Mouse (Mus musculus) heart, postnatal 25 days (tissue): Measurements from ENCODE around the gene Tpp1. TPM values are rescaled to one million over a fixed set of nuclear protein-coding genes. Genes with fewer than 3 reads are reported as not detected.
A peak's percentile ranks its signal among the peaks of the same experiment; 100 is the strongest.

Source experiments
- DNase-seq: peaks from one replicate; pipeline ENCODE4 v3.0.0; 2022; ENCODE audit warnings: low spot score
- intact Hi-C: fragments of 180-260 bp; cut with DNase I; formaldehyde crosslinking; loops from one replicate; pipeline ENCODE4 v1.15.1; 2025
- total RNA-seq, 2 experiments: library from RNA; stranded (reverse); gene quantifications; 2 replicates each; pipeline ENCODE4 v1.2.3; 2021

Gene Tpp1
- 10 to 100 TPM; 37.4 to 40.7 TPM for total RNA-seq

- DNase-seq, result peak; percentile 80
- intact Hi-C loops, result loop anchor here (2.0 kb wide), 1 partner anchor 15 kb away; the partner anchor contains the start of genes Ilk and Rrp8
Measured at GRCm38 (mm10) chr7:105751491-105752433, at the start of gene Tpp1. Tpp1 (minus strand) TSS chr7:105752235.

GRCm38 (mm10) chr7:105796972-105797371, 44.9 kb upstream of the Tpp1 start:
- no peak for DNase-seq
- intact Hi-C loops, result loop anchor here (10.0 kb wide), 1 partner anchor 52 kb away; the partner anchor contains the start of gene Taf10

DNA sequence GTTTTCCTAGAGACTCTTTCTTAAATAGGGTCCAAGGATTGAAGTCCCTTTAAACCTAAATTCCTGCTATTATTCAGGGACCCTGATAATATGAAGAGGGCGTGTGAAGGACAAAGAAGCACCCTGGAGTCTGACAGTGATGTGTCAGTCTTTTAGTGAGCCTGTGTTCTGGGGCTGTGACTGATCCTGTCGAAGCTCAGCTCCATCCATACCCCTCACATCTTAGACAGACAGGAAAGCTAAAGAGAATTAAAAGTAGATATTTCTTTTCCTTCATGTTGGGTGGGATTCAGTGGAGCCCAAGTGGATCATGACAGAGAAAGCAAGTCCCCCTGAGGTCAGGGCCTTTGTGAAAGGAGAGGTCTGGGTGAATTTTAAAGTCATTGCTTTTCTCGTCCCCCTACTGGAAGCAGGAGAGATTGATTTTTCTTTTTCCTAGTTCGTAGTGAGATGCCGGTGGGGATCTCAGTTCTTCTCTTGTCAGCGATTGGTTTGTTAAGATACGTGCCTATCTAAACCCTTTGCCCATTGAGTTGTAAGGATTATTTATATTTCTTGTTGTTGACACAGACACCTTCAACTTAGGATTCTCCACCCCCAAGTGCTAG, 43.8 kb upstream of the Tpp1 start:
- intact Hi-C loops, result loop anchor here (10.0 kb wide), 1 partner anchor 51 kb away; the partner anchor contains the start of gene Taf10
- DNase-seq, result no peak

DNA sequence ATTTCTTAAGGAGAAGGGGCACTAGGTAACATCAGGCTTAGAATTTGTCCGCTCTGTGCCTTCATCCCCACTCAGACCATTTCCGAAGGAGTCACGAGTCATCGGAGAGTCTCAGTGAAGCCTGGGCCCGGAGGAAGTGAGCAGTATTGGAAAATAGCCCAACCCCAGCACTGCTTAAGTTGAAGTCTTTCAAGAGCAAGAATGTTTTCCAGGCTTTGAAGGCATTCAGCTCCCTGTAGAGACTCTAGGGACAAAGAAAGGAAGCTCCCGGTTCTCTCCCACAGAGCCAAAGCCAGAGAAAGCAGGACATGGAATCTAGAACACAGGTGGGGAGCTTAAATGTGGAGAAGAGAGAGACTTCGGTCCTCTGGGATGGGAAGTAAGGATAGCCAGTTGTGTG, 41.7 kb upstream of the Tpp1 start:
- intact Hi-C loops, result loop anchor here (2.0 to 10.0 kb wide), 2 partner anchors 15 to 49 kb away; partner anchors contain the start of gene Taf10
- no peak for DNase-seq

- intact Hi-C loops, result loop anchor here (10.0 kb wide), 1 partner anchor 46 kb away; the partner anchor contains the start of gene Taf10
- DNase-seq, result no peak
Measured at GRCm38 (mm10) chr7:105791147-105791546, 39.1 kb upstream of the Tpp1 start.

DNA sequence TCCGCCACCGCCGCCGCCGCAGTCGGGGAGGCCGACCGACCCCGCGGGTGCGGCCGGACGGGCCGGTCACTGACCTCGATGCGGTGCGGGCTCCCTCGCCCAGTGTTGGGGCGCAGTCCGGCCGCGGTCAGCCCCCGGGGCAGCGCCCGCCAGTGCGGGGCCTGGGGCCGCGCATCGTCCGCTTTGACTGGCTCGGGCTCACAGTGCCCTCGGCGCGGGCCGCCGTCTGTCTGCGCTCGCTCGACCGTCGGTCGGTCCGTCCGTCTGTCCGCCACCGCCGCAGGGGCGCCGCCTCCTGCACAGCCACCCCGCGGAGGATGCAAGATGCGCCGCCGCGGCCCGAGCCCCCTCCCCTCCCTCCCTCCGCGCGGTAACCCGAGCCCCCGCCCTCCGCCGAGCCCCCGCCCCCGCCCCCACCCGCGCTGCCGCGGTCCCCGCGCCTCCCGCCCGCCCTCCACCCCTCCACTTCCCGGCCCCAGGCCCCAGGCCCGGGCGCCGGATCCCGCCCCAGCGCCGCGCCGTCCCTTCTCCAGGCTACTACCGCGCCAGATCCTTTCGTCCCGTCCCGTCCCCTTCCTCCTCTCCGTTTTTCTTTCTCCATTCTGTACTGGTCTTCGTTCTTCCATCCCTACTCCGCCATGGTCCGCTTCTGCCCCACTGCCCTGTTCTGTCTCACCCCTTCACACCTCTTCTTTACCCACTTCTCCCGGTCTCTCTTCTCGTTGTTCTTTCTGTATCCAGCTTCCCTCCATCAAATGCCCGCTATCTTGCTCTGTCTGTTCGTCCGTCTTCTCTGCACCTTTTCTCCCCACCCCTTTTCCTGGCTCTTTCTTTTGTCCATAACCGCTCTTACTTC, 35.5 kb upstream of the Tpp1 start, which contains the start of gene Dchs1:
Gene Dchs1, minus strand, starts transcription at position 370 of the 856 bp plus-strand sequence.
- no peak for DNase-seq
- intact Hi-C loops, result no loop called here

DNA sequence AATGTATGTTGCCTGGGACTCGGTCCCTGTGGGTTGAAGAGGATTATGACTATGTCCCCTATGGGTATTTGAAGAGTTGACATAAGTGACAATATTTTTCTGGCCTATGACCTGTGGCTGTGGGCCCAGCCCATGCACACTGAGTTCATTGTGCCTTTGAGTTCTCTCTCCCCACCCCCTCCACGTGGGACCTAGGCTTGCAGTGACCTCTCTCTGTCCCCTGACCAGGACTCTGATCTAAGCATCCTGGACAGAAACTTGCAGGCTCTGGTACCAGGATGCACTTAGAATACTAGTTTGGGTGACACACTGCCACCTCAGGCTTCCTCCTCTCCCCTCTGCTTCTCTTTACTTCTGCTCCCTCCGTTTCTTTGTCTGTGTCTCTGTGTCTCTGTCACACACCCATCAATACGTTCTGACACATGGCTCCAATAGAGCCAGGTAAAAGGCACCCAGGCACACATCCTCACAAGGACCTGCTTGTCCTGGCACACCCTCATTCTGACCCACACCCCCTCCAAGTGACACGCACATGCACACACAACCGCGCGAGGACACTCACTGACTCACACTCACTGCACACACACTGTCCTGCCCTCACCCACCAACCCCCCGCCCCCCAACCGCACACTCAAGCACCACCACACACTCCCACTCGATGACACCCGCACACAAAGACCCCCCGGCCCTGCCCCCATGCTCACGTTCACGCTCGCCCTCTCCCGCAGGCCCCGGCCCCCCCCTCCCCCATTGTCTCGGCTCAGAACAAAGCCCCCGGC, 34.7 kb upstream of the Tpp1 start:
- DNase-seq, result no peak
- intact Hi-C loops, result no loop called here

DNA sequence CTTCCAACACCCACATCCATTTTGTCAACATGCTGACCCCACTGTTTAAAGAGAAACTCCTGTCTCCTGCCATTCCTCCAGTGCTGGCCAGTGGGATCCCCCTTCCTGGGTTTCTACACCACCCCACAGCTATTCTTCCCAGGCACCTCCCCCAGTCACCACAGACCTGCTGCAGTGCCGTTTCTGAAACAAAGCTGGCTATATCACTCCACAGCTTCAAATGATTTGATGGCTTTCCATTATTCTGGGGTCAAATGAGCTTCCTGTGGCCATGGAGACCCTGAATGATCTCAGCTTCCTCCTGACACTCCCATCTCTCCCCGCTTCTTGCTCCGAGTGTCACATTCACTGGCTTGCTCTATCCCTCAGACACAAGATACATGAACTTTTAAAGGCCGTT, 32.5 kb upstream of the Tpp1 start:
- intact Hi-C loops, result no loop called here
- no peak for DNase-seq

- DNase-seq, result no peak
- intact Hi-C loops, result no loop called here
Measured at GRCm38 (mm10) chr7:105783861-105784260, 31.8 kb upstream of the Tpp1 start.

- intact Hi-C loops, result loop anchor here (2.0 kb wide), 1 partner anchor 30 kb away; no protein-coding TSS in a partner anchor
- DNase-seq, result peak; percentile 54
Measured at GRCm38 (mm10) chr7:105778553-105779265, 26.7 kb upstream of the Tpp1 start.

GRCm38 (mm10) chr7:105777797-105778552, 25.9 kb upstream of the Tpp1 start:
- intact Hi-C loops, result loop anchor here (2.0 kb wide), 1 partner anchor 31 kb away; no protein-coding TSS in a partner anchor
- peak; percentile 76 for DNase-seq

DNA sequence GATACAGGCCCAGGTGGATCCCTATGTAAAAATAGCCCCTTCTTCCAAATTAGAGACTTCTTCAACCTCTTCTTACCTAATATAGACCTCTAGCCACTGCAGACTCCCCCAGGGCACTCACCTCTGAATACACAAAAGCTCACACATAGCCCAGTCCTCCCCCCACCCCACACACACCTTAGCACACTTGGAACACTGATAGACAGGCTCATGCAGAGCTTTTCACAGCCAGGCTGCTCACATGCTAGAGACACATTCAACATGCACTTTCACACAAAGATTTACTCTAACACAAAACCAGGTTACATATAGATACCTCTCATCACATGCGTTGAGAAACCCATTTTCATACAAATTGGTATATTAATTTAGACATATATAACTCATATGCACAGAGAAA, 25.3 kb upstream of the Tpp1 start:
- intact Hi-C loops, result no loop called here
- DNase-seq, result no peak

DNA sequence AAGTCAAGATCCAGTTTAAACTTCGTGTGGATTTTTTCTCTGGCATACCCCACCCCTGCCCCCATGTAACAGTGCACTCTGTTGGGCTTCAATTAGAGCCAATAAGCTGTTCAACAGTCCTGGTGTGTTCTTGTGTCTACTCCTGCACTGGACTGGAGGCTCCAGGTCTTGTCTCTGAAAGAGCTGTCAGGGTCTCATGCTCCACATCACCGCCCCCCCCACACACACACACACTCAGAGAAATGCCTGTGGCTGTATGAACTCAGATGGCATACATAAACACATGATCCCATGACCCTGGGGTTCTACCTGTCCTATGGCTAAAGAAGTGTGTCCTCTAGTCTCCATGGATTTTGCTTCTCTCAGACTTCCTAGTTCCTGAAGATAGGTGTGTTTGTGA, 24.0 kb upstream of the Tpp1 start:
- DNase-seq, result no peak
- intact Hi-C loops, result no loop called here

DNA sequence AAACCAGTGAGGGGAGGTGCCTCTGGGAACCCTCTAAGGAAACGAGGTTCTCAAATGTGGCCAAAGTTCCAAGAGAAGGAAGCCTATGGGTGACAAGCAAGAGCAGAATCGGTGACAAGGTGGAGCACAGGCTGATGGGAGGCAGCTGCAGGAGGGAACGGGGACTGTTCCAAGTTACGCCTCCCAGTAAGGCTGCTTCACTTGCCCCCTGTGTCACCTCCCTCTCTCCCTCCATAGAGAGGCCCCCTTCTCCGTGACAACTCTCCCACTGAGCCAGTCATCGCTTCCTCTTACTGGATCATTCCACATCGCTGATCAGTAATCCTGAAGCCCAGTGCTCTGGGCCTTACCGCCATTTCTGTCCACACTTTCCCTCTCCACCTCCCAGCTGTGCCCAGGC, 22.6 kb upstream of the Tpp1 start:
- no peak for DNase-seq
- intact Hi-C loops, result no loop called here

DNA sequence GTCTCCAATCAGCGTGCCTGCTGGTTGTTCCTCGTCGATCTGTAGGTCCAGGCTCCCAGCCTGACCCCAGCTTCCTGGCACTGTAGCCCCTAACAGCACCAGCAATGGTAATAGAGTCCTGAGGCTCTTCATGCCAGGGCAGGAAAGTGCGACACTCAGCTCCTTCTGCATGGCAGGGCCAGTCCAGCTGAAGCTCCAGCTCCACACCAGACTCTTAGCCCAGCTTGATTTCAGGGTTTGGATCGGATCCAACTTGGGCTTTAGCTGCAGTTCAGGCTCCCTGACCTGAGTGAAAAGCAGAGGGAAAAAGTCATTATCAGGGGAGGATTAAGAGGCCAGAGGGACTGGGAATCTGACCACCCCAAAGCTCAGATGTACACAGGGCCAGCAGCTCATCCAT, 21.0 kb upstream of the Tpp1 start:
- no peak for DNase-seq
- intact Hi-C loops, result no loop called here

DNA sequence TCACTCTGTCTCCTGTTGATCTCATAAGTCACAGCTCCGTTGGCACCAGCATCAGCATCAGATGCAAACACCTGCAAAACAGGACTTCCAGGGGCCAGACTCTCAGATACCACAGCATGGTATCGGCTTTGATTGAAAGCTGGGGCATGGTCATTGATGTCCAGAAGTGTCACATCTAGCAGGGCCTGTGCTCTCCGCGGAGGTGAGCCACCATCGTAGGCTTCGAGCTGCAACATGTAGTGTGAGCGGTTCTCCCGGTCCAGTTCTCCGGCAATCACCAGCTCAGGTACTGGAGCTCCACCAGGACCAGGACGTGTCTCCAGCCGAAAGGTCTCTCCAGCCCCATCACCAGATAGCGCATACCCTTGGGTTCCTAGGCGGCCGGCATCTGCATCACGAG, 20.3 kb upstream of the Tpp1 start:
- intact Hi-C loops, result no loop called here
- DNase-seq, result no peak

GRCm38 (mm10) chr7:105769959-105770358, 17.9 kb upstream of the Tpp1 start:
- DNase-seq, result peak; percentile 46
- intact Hi-C loops, result no loop called here

DNA sequence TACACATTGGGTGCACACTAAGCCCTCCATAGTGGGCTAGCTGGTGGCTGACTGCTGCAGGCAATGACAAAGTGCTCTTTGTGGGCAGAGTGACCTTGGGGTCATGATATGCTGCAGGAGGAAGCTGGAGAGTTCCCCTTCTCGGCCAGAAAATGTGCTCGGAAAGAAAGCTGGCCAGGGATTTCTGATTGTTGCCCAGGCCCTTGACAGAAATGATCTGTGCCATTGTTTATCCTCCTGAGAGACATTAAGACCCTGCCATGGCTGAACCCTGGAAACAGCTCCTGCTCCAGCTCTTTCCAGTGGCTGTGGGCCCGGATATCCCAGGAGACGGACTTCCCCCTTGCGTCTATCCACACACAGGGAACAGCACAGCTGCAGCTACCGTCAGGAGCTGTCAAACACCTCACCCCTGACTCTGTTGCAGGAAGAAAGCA, 15.7 kb upstream of the Tpp1 start:
- intact Hi-C loops, result no loop called here
- no peak for DNase-seq
